Mouse (Mus musculus) cerebellum, adult 11-12 months (tissue): ENCODE results near the gene Kcnk5.

Source experiments
- DNase-seq: peaks from one replicate; pipeline ENCODE4 v3.0.0; 2022

The Kcnk5 gene

GRCm38 (mm10) chr14:20193103-20193715 lies 11.6 kb upstream of the Kcnk5 start:
- DNase-seq = no peak

GRCm38 (mm10) chr14:20191136-20191735 lies 9.6 kb upstream of the Kcnk5 start:
- no peak for DNase-seq

DNA sequence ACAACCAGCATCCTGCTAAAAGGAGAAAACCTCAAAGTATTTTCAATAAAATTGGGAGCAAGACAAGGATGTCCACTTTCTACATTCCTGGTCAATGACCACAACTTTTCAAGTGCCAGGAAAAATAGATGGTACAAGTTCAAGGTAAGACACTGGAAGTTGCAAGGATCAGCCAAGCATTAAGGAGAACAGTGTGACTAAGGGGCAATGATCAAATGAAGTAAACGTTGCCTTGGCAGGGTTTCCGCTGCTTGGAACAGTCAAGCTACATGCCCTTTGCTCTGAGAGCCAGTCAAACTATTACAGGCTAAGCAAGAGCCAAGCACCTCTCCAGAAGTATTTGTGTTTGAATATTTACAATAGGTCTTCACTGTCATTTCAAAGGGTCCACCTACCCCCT lies 8.1 kb upstream of the Kcnk5 start:
- DNase-seq = no peak

GRCm38 (mm10) chr14:20185426-20185825 lies 3.8 kb upstream of the Kcnk5 start:
- no peak for DNase-seq

- DNase-seq = no peak
These were observed 2.1 kb upstream of the Kcnk5 start for GRCm38 (mm10) chr14:20183701-20184100.

DNA sequence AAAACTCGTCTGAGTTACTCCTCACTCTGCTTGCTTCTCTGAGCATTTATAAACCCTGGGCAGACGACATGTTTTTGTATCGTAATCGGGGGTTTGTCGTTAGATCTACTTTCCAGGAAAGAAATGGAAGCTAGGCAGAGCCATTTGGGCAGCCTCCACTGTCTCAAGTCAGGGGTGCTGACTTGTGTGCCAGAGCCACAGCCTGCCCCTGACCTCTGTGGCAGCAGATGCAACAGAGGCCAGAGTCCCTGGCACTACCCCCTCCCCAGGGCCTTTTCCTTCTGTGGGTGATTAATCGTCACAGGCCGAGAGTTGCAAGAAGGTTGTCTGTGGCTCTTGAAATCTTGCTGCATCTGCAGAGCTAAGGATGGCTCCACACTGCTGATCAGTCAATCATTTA lies 987 bp upstream of the Kcnk5 start:
- no peak for DNase-seq

- DNase-seq = no peak
These were observed 852 bp downstream of the Kcnk5 start for GRCm38 (mm10) chr14:20180751-20181162.

DNA sequence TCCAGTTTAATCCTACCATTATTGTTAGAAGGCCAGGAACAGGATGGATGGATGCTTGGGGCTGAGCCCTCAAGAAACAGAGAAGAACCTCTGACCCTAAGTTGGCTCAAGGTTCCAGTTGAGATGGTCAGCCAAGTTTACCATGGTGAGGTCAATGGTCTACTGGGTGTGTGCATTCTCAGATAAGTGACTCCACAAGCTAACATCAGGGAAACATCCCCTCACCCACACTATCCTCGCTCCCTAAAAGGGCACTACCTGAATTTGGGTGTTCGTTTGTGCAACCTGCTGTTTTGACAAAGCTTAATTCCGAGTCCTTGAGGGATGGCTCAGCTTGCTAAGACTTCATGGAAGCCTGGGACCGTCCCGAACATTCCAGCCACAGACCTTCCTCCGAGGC lies 1.3 kb downstream of the Kcnk5 start:
- no peak for DNase-seq

DNA sequence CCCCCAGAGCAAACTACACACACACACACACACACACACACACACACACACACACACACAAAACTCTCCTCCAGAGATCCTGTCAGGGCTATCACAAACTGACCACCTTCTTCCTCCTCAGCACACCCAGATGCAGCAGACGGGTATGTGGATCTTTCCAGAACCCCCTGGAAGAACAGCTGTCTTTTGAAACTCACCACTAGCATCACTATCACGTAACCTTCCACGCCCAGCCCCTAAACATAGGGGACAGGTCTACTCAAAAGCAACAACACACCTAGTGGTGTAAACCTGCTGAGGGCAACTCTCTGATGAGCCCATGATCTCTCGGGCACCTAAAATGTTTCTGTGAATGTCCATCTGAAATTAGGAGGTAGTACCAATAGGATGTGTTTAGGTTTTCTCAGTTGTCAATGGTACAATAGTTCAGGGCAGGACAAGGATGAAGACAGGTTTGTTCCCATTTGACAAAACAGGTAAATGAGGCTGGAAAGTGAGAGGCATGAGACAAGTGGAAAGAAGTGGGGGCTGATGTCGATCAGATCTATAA lies 1.8 kb downstream of the Kcnk5 start:
- no peak for DNase-seq

- no peak for DNase-seq
These were observed 2.5 kb downstream of the Kcnk5 start for GRCm38 (mm10) chr14:20179080-20179479.

- no peak for DNase-seq
These were observed 3.0 kb downstream of the Kcnk5 start for GRCm38 (mm10) chr14:20178593-20178992.

DNA sequence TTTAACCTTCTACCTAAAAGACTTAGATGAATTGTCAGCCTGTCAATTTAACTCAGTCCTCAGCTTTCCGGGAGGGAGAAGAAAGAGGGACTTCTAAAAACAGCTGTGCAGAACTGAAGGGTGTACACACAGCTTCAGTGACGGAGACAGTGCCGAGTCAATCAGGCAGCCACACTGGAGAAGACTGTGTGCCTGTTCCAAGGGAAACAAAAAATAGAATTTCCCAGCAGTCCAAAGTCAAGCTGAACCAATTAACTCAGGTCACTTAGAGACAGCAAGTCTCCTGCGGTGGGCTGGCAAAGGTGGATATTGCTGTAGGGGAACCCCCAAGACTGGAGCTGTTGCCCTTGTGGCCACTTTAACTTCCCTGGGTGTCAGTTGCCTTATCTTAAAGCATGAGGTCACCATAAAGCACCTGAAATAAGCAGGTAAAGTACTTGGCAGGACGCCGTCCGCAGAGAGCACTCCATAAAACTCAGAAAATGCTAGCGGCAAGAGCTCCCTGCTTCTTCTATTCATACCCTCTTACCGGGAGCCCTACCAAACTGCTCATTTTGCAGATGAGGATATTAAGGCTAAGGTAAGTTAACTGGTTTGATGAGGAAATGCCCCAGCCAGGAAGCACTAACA lies 4.0 kb downstream of the Kcnk5 start:
- DNase-seq = no peak

DNA sequence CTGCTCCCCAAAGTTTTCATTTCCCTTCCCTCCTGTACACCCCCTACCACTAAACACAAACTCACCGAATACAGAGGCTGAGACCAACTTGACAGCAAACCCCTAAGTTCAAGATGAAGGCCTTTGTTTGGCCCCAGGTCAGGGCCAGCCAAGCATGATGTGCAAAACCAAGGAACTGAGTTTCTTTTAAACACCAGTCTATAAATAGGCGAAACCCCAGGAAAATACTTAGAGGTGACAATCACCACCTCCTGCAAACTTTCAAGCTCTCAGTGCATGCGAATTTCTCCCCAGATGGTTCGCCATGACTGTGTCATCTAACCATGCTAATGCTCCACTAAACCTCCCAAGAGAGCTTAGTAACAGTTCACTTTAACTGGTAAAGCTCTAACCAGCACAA lies 5.9 kb downstream of the Kcnk5 start:
- DNase-seq = no peak

GRCm38 (mm10) chr14:20175114-20175513 lies 6.5 kb downstream of the Kcnk5 start:
- no peak for DNase-seq

DNA sequence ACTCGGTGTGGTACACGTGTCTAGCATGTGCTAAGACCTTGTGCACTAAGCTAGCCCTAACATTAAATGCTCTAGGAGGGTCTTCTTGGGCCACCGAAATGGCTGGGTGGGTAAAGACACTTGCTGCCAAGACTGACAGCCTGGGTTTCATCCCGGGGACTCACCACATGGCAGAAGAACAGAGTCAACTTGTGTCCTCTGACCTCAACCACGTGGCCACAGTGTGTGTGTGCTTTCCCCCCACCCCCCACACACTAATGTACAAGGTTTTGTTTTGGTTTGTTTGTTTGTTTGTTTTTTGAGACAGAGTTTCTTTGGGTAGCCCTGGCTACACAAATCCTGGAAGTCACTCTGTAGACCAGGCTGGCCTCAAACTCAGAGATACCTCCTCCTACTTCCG lies 6.9 kb downstream of the Kcnk5 start:
- DNase-seq = no peak

GRCm38 (mm10) chr14:20173873-20174490 lies 7.6 kb downstream of the Kcnk5 start:
- no peak for DNase-seq

GRCm38 (mm10) chr14:20172924-20173323 lies 8.7 kb downstream of the Kcnk5 start:
- no peak for DNase-seq

GRCm38 (mm10) chr14:20172509-20172908 lies 9.1 kb downstream of the Kcnk5 start:
- no peak for DNase-seq

DNA sequence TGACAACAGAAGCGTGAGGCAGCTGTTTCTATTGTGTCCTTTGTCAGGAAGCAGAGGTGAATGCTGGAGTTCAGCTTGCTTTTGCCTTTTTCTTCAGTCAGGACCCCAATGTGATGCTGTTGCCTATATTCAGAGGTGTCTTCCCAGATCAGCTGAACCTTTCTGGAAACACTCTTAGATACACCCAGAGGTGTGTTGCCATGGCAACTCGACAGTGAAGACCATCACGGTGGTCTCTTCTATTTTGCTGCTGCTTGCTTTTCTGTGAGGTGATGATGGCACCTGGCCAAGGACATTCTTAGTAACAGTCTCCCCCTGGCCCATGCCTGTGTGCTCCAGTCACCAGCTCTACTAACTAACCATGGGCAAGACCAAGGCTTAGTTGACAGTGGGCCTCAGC lies 9.8 kb downstream of the Kcnk5 start:
- no peak for DNase-seq

- DNase-seq = no peak
These were observed 12.4 kb downstream of the Kcnk5 start for GRCm38 (mm10) chr14:20169251-20169650.

- DNase-seq = no peak
These were observed 13.1 kb downstream of the Kcnk5 start for GRCm38 (mm10) chr14:20168478-20168877.

- DNase-seq = no peak
These were observed 13.6 kb downstream of the Kcnk5 start for GRCm38 (mm10) chr14:20168054-20168453.

DNA sequence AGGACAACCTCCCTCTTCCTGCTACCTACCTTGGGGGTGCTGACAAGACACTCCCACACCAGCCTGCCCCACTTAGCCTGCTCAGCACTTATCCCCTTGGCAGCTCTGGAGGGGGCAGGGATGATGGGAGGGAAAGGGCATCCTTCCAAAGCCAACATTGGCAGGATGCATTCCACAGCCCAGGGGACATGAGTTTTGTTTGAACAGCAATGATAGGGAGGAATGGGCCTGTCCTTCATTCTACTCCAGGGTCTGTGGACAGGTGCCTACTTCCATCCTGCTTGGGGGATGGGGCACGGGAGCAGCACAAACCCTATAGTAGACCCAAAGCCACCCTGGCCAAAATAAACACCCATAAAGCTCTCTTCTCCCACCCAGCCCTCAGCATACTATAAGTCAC lies 16.2 kb downstream of the Kcnk5 start:
- DNase-seq = no peak

DNA sequence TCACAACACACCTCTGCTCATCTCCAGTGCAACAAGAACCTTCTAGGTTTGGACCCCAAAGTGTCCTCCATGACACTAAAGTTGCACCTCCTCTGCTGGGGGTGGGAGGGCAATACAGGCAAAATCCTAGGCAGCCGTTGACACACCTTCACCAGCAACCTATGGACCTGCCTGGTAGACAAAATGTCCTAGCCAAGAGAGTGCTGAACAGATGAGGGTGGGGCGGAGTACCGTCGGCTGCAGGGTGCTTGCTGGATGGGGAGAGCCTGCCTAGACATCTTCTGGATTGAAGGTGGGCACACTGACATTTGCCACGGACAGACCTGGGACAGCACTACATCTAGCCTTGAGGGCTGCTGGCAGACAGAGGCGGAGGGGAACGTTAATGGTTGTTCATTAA lies 17.2 kb downstream of the Kcnk5 start:
- no peak for DNase-seq
